Mouse (Mus musculus): ENCODE results near the gene Slc25a44. TPM values are rescaled to one million over a fixed set of nuclear protein-coding genes. Genes with fewer than 3 reads are reported as not detected.
"Not testable (repeated sequence)": the region's sequence is repeated elsewhere in the genome, so short reads cannot be mapped to it uniquely, and the experiment has no call there.

The Slc25a44 gene
- polyA plus RNA-seq, 1 experiment from 2014 or later = 14.8 TPM

GRCm38 (mm10) chr3:88442888-88443287 lies 17.9 kb upstream of the Slc25a44 start:
- Histone ChIP-seq H3K4me1 (ENCODE audit: control insufficient read depth, insufficient read depth, low read length) (peaks cover 3% of the 10 kb centered on the region; the same call in 1 of the 2 replicates), H3K36me3 (ENCODE audit: control insufficient read depth, insufficient read depth, low read length) (no peaks in the 10 kb centered on the region), H3K4me2 (no peak overlapping the region), H3K4me3 (ENCODE audit: low read depth, low read length) (no peak overlapping the region), H3K27ac (ENCODE audit: low read depth, low read length) (no peak overlapping the region), H3K9ac (ENCODE audit: low read depth, low read length) (no peak overlapping the region), H3K9me3 (replicated peaks; ENCODE audit: control insufficient read depth, low read length) (no peaks in the 10 kb centered on the region), H3K27me3 (ENCODE audit: control insufficient read depth, insufficient read depth, low read length) (no peaks in the 10 kb centered on the region; the same call in none of the 2 replicates)
- WGBS (ENCODE audit: insufficient replicate concordance) = 66% methylated on average over 7 of the region's 7 CpGs
- no peak for ATAC-seq (replicated peaks; ENCODE audit: insufficient number of reproducible peaks, low FRiP score, low TSS enrichment)

DNA sequence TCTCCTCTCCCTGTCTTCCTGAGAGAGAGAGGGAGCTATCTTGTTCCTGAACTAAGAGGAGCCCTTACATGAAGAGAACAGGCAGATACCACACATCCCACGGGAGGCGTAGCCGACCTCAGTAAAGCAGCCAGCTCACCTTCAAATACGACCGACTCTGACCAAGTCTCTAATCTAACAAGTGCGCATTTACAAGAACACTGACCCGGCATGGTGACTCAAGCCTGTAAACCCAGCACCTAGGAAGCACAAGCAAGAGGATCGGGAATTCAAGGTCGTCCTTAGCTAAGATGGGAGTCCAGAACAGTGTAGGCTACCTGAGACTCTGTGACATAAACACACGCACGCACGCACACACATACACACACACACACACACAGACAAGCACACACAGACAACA lies 17.5 kb upstream of the Slc25a44 start:
- no peak for ATAC-seq (replicated peaks; ENCODE audit: insufficient number of reproducible peaks, low FRiP score, low TSS enrichment)
- H3K4me2 ChIP-seq = no peak overlapping the region
- no peak overlapping the region for H3K4me3 ChIP-seq (ENCODE audit: low read depth, low read length)
- H3K27me3 ChIP-seq (ENCODE audit: control insufficient read depth, insufficient read depth, low read length) = no peaks in the 10 kb centered on the region; the same call in none of the 2 replicates
- WGBS (ENCODE audit: insufficient replicate concordance) = 66% methylated on average over 12 of the region's 12 CpGs
- no peaks in the 10 kb centered on the region for H3K9me3 ChIP-seq (replicated peaks; ENCODE audit: control insufficient read depth, low read length)
- no peak overlapping the region for H3K9ac ChIP-seq (ENCODE audit: low read depth, low read length)
- H3K27ac ChIP-seq (ENCODE audit: low read depth, low read length) = no peak overlapping the region
- no peaks in the 10 kb centered on the region for H3K36me3 ChIP-seq (ENCODE audit: control insufficient read depth, insufficient read depth, low read length)
- H3K4me1 ChIP-seq (ENCODE audit: control insufficient read depth, insufficient read depth, low read length) = peaks cover 5% of the 10 kb centered on the region

DNA sequence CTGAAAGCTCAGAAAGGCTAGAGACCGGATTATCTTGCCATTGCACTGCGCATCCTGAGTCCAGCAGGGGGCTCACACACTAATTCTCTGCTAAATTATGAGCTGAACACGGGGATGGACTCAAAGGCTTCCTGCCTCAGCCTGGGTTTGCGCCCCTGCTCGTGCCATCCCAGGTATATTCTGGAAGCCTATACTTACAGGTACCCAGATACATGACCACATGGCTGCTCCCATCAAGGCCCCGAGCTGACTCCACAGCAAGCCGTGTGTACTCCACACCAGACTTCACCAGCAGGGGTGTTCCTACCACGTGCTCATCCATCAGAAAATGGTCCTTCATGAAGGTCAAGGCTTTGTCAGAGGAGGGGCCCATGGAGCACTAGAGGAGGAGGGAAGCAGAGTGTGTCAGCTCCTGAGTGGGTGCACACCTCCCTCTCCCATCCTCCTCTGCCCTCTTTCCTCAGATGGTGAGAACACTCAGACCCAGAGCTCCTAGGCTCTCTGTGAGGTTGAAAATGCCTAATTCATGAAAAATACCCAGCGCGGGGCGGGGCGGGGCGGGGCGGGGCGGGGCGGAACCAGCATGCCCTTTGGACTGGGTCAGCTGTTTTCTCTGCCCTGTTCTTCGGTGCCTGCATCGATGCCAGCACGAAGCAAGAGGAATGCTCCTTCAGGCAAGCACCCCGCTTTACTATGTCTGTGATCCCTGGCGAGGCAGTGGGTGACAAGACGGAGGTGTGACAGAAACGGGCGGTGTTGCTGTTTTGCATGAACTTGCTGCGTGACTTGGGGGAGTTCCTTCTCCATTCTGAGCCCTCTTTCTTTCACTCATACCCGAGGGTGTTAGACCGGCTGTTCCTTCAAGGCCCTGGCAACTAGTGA lies 15.8 kb upstream of the Slc25a44 start:
- Histone ChIP-seq H3K4me1 (ENCODE audit: control insufficient read depth, insufficient read depth, low read length) (peaks cover 18% of the 10 kb centered on the region), H3K27me3 (ENCODE audit: control insufficient read depth, insufficient read depth, low read length) (no peaks in the 10 kb centered on the region; the same call in none of the 2 replicates), H3K27ac (ENCODE audit: low read depth, low read length) (no peak overlapping the region), H3K36me3 (ENCODE audit: control insufficient read depth, insufficient read depth, low read length) (no peaks in the 10 kb centered on the region), H3K9ac (ENCODE audit: low read depth, low read length) (0 out of 2 replicates have a peak overlapping the region, but pooled peaks have one; percentile 49), H3K4me3 (ENCODE audit: low read depth, low read length) (peak overlapping the region; percentile 26), H3K4me2 (peak overlapping the region; percentile 60), H3K9me3 (replicated peaks; ENCODE audit: control insufficient read depth, low read length) (no peaks in the 10 kb centered on the region)
- WGBS (ENCODE audit: insufficient replicate concordance) = 16% methylated on average over 27 of the region's 27 CpGs
- ATAC-seq (replicated peaks; ENCODE audit: insufficient number of reproducible peaks, low FRiP score, low TSS enrichment) = no peak

GRCm38 (mm10) chr3:88439582-88439981 lies 14.6 kb upstream of the Slc25a44 start:
- H3K36me3 ChIP-seq (ENCODE audit: control insufficient read depth, insufficient read depth, low read length) = no peaks in the 10 kb centered on the region
- no peak overlapping the region for H3K9ac ChIP-seq (ENCODE audit: low read depth, low read length)
- H3K27ac ChIP-seq (ENCODE audit: low read depth, low read length) = no peak overlapping the region
- peaks cover 18% of the 10 kb centered on the region for H3K4me1 ChIP-seq (ENCODE audit: control insufficient read depth, insufficient read depth, low read length)
- no peaks in the 10 kb centered on the region for H3K9me3 ChIP-seq (replicated peaks; ENCODE audit: control insufficient read depth, low read length)
- no peak overlapping the region for H3K4me2 ChIP-seq
- H3K27me3 ChIP-seq (ENCODE audit: control insufficient read depth, insufficient read depth, low read length) = no peaks in the 10 kb centered on the region; the same call in none of the 2 replicates
- ATAC-seq (replicated peaks; ENCODE audit: insufficient number of reproducible peaks, low FRiP score, low TSS enrichment) = no peak
- 68% methylated on average over 4 of the region's 4 CpGs for WGBS (ENCODE audit: insufficient replicate concordance)
- no peak overlapping the region for H3K4me3 ChIP-seq (ENCODE audit: low read depth, low read length)

GRCm38 (mm10) chr3:88437454-88437853 lies 12.5 kb upstream of the Slc25a44 start:
- WGBS (ENCODE audit: insufficient replicate concordance) = 67% methylated on average over 10 of the region's 10 CpGs
- no peak for ATAC-seq (replicated peaks; ENCODE audit: insufficient number of reproducible peaks, low FRiP score, low TSS enrichment)
- H3K27me3 ChIP-seq (ENCODE audit: control insufficient read depth, insufficient read depth, low read length) = no peaks in the 10 kb centered on the region; the same call in none of the 2 replicates
- no peaks in the 10 kb centered on the region for H3K36me3 ChIP-seq (ENCODE audit: control insufficient read depth, insufficient read depth, low read length)
- peak overlapping the region; percentile 39 for H3K4me3 ChIP-seq (ENCODE audit: low read depth, low read length)
- peak overlapping the region; percentile 54; the same call in 1 of the 2 replicates for H3K9ac ChIP-seq (ENCODE audit: low read depth, low read length)
- H3K4me1 ChIP-seq (ENCODE audit: control insufficient read depth, insufficient read depth, low read length) = peaks cover 18% of the 10 kb centered on the region
- H3K27ac ChIP-seq (ENCODE audit: low read depth, low read length) = no peak overlapping the region
- no peaks in the 10 kb centered on the region for H3K9me3 ChIP-seq (replicated peaks; ENCODE audit: control insufficient read depth, low read length)
- H3K4me2 ChIP-seq = peak overlapping the region; percentile 74

DNA sequence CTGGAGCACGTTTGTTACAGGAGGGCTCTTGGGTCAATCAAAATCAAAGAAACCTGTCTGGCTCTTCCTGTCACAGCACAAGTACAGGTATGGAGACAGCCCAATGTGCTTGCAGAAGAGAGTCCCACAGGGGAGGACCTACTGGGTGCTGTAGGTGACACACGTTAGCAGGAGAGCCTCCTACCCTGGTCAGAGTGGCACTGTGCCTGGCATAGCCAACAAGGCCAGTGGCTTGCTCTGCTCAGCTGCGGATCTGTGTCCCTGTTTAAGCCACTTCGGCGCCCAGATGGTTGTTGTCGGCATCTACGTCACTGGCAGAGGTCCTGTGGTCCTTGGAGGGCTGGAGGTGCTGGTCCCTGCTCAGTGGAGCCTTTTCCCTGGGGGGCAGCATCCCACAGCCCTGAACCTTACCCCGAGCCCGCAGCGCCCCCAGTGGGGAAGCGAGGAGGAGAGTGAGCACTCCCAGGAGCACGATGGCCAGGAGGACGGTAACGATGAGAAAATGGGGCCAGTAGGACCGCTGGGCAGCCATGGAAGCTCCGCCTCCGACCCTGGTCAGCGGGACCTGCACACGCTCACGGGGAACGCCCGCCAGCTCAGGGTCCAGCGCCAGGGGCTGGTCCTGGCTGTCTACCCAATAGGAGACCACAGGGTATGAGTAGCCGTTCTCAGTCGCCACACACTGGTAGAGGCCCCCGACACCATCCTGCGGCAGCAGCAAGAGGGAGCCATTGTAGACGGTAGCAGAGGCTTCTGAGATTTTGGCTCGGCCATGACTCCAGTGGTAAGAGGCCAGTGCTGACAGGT lies 11.7 kb upstream of the Slc25a44 start:
- Histone ChIP-seq H3K4me2 (peak overlapping the region; percentile 74), H3K27ac (ENCODE audit: low read depth, low read length) (peak overlapping the region; percentile 46), H3K9me3 (replicated peaks; ENCODE audit: control insufficient read depth, low read length) (no peaks in the 10 kb centered on the region), H3K4me3 (ENCODE audit: low read depth, low read length) (peak overlapping the region; percentile 39), H3K27me3 (ENCODE audit: control insufficient read depth, insufficient read depth, low read length) (no peaks in the 10 kb centered on the region; the same call in none of the 2 replicates), H3K4me1 (ENCODE audit: control insufficient read depth, insufficient read depth, low read length) (peaks cover 18% of the 10 kb centered on the region), H3K36me3 (ENCODE audit: control insufficient read depth, insufficient read depth, low read length) (no peaks in the 10 kb centered on the region), H3K9ac (ENCODE audit: low read depth, low read length) (peak overlapping the region; percentile 54)
- 9% methylated on average over 29 of the region's 29 CpGs for WGBS (ENCODE audit: insufficient replicate concordance)
- peak; percentile 84 for ATAC-seq (replicated peaks; ENCODE audit: insufficient number of reproducible peaks, low FRiP score, low TSS enrichment)

DNA sequence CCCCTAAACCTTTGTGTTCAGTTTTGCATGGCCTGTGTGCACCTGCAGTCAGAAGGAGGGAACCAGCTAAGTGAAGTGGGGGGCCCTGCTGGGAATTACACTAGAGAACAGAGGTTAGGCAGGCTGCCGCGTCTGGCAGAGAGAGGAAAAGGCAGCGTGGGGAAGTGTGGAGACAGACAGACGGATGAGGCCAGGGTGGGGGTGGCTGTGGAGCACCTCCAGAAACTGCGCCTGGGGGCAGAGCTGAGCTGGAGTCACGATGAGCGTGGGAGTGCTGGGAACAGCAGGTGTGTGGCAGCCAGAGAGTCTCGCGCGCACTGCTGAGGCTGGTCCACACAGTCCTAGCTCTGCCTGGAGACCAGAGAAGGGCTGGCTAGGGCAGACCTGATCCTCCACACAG lies 10.6 kb upstream of the Slc25a44 start:
- Histone ChIP-seq H3K27me3 (ENCODE audit: control insufficient read depth, insufficient read depth, low read length) (no peaks in the 10 kb centered on the region; the same call in 1 of the 2 replicates), H3K9ac (ENCODE audit: low read depth, low read length) (no peak overlapping the region), H3K36me3 (ENCODE audit: control insufficient read depth, insufficient read depth, low read length) (no peaks in the 10 kb centered on the region), H3K4me2 (no peak overlapping the region), H3K27ac (ENCODE audit: low read depth, low read length) (no peak overlapping the region), H3K4me3 (ENCODE audit: low read depth, low read length) (no peak overlapping the region), H3K4me1 (ENCODE audit: control insufficient read depth, insufficient read depth, low read length) (peaks cover 15% of the 10 kb centered on the region), H3K9me3 (replicated peaks; ENCODE audit: control insufficient read depth, low read length) (no peaks in the 10 kb centered on the region)
- 65% methylated on average over 10 of the region's 10 CpGs for WGBS (ENCODE audit: insufficient replicate concordance)
- ATAC-seq (replicated peaks; ENCODE audit: insufficient number of reproducible peaks, low FRiP score, low TSS enrichment) = no peak

DNA sequence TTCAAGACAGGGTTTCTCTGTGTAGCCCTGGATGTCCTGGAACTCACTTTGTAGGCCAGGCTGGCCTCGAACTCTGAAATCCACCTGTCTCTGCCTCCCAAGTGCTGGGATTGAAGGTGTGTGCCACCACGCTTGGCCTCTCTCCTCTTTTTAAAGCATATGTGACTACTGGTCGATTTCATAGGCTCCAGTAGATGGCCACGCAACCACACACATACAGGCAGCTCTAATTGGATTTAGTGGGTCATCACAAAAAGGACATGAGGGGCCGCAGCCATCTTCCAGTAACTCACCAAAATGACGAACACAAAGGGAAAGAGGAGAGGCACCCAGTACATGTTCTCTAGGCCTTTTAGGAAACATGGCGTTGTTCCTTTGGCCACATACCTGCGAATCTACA lies 3.7 kb upstream of the Slc25a44 start:
- H3K4me2 ChIP-seq; H3K9ac ChIP-seq (ENCODE audit: low read depth, low read length); H3K36me3 ChIP-seq (ENCODE audit: control insufficient read depth, insufficient read depth, low read length); H3K9me3 ChIP-seq (replicated peaks; ENCODE audit: control insufficient read depth, low read length); ATAC-seq (replicated peaks; ENCODE audit: insufficient number of reproducible peaks, low FRiP score, low TSS enrichment); H3K4me3 ChIP-seq (ENCODE audit: low read depth, low read length); H3K27me3 ChIP-seq (ENCODE audit: control insufficient read depth, insufficient read depth, low read length); H3K4me1 ChIP-seq (ENCODE audit: control insufficient read depth, insufficient read depth, low read length); H3K27ac ChIP-seq (ENCODE audit: low read depth, low read length): not testable (repeated sequence)
- 68% methylated on average over 8 of the region's 8 CpGs for WGBS (ENCODE audit: insufficient replicate concordance)

Data from heart, embryonic 11.5 days (tissue).